Mouse (Mus musculus) cerebellum, postnatal 14 days (tissue): Measurements from ENCODE around the gene Dennd1a.

ENCODE experiments used
- DNase-seq, 2 experiments: peaks; one replicate each; pipeline ENCODE4 v3.0.0; 2021; ENCODE audit warnings: mixed read lengths in 2 of 2

The Dennd1a gene

GRCm38 (mm10) chr2:38028317-38028716 lies 258.9 kb downstream of the Dennd1a start:
- no peak for DNase-seq

GRCm38 (mm10) chr2:38025615-38026014 lies 261.6 kb downstream of the Dennd1a start:
- no peak for DNase-seq

GRCm38 (mm10) chr2:38023741-38024130 lies 263.5 kb downstream of the Dennd1a start:
- DNase-seq: peak in 1 of 2 experiments; percentile 65

GRCm38 (mm10) chr2:38023054-38023740 lies 264.0 kb downstream of the Dennd1a start:
- peak; percentile 46 to 85 for DNase-seq

- no peak for DNase-seq
These were observed 266.0 kb downstream of the Dennd1a start for GRCm38 (mm10) chr2:38021166-38021565.

- no peak for DNase-seq
These were observed 272.5 kb downstream of the Dennd1a start for GRCm38 (mm10) chr2:38014702-38015101.

GRCm38 (mm10) chr2:38013839-38014365 lies 273.3 kb downstream of the Dennd1a start:
- peak; percentile 65 to 79 for DNase-seq

GRCm38 (mm10) chr2:38007238-38007637 lies 280.0 kb downstream of the Dennd1a start:
- DNase-seq: no peak

GRCm38 (mm10) chr2:38003183-38003680 lies 284.0 kb downstream of the Dennd1a start:
- DNase-seq: no peak

GRCm38 (mm10) chr2:38001004-38001403 lies 286.2 kb downstream of the Dennd1a start:
- no peak for DNase-seq

- no peak for DNase-seq
These were observed 289.2 kb downstream of the Dennd1a start for GRCm38 (mm10) chr2:37997966-37998365.

- DNase-seq: no peak
These were observed 298.1 kb downstream of the Dennd1a start for GRCm38 (mm10) chr2:37989091-37989490.

- DNase-seq: no peak
These were observed 298.9 kb downstream of the Dennd1a start for GRCm38 (mm10) chr2:37988301-37988700.

- no peak for DNase-seq
These were observed 301.4 kb downstream of the Dennd1a start for GRCm38 (mm10) chr2:37985690-37986222.

- no peak for DNase-seq
These were observed 304.5 kb downstream of the Dennd1a start for GRCm38 (mm10) chr2:37982714-37983113.

- peak; percentile 10 to 41 for DNase-seq
These were observed 305.4 kb downstream of the Dennd1a start for GRCm38 (mm10) chr2:37981562-37982403.

GRCm38 (mm10) chr2:37974201-37974600 lies 313.0 kb downstream of the Dennd1a start:
- no peak for DNase-seq

GRCm38 (mm10) chr2:37972621-37973020 lies 314.6 kb downstream of the Dennd1a start:
- DNase-seq: no peak

GRCm38 (mm10) chr2:37971726-37972125 lies 315.5 kb downstream of the Dennd1a start:
- no peak for DNase-seq

GRCm38 (mm10) chr2:37969713-37970485 lies 317.3 kb downstream of the Dennd1a start:
- DNase-seq: no peak

GRCm38 (mm10) chr2:37964534-37964933 lies 322.7 kb downstream of the Dennd1a start:
- DNase-seq: no peak

GRCm38 (mm10) chr2:37963362-37963761 lies 323.8 kb downstream of the Dennd1a start:
- DNase-seq: no peak
